Mouse (Mus musculus): ENCODE measurements at regions not wholly inside any gene's neighbourhood (a gene's known extent, or its start where the extent isn't known, plus 50 kb on each side); places are given as distances from the start of the nearest gene placed in this dataset.

DNA sequence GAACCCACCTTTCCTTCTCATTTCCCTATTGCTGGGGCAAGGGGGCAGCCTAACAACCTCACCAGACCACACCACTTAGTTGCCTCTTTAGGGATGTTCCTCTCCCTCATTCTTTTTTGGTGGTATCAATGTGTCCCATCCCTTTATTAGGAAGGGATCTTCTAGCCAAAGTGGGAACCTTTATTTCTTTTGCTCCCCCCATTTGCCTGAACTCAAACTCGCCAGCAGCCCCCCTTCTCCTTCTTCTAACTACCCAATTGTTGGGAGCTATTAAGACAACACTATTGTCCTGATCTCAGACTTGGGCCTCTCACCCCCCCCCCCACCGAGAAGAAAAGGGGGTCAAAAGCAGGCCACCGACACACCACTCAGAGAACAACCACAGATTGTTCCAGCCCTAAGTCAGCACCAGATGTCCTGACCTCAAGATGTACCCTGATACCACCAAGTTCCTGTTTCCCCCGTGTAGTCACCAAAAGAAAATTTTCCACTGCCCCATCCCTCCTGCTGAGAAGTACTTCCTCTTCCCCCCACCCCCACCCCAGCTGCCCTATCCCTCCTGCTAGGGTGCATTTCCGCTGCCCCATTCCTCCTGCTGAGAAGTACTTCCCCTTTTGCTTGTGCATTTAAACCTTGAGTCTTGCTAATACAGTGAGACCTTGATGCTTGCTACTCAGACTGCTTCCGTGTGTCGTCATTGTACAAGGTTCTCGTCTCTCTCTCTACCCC lies 84.4 kb downstream of the Tmem17 start:
- H3K4me1 ChIP-seq (ENCODE audit: insufficient read depth, low read length), result no peaks in the 10 kb centered on the region
- H3K27me3 ChIP-seq (ENCODE audit: insufficient read depth, low read length), result no peaks in the 10 kb centered on the region
- H3K4me3 ChIP-seq (ENCODE audit: low read length), result no peak overlapping the region
- no peaks in the 10 kb centered on the region for H3K36me3 ChIP-seq (ENCODE audit: insufficient read depth, low read length)
- ATAC-seq (ENCODE audit: low FRiP score, low TSS enrichment), result no peak
- no peak overlapping the region for H3K4me2 ChIP-seq (replicated peaks; ENCODE audit: low read depth, low read length)
- H3K9me3 ChIP-seq (ENCODE audit: low read length), result no peaks in the 10 kb centered on the region
- 87% methylated on average over 8 of the region's 8 CpGs for WGBS
- no peak overlapping the region for H3K9ac ChIP-seq (replicated peaks; ENCODE audit: low read length)
- H3K27ac ChIP-seq (ENCODE audit: low read length), result no peak overlapping the region

DNA sequence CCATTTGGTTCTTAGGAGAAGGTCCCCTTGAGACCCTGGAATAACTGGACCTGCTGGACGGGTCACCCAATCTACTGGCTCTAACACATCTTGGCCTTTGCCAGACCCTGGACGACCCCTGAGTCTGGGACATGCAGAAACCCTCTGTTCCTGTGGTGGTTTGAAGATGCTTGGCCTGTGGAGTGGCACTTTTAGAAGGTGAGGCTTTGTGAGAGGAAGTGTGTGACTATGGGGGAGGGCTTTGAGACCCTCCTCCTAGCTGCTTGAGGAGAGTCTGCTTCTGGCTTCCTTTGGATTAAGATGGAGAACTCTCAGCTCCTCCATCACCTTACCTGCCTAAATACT lies 84.9 kb downstream of the Tmem17 start:
- Histone ChIP-seq H3K4me1 (ENCODE audit: insufficient read depth, low read length) (peaks cover under 1% of the 10 kb centered on the region; the same call in 1 of the 2 replicates), H3K4me2 (replicated peaks; ENCODE audit: low read depth, low read length) (no peak overlapping the region), H3K9me3 (ENCODE audit: low read length) (no peaks in the 10 kb centered on the region), H3K27me3 (ENCODE audit: insufficient read depth, low read length) (no peaks in the 10 kb centered on the region), H3K36me3 (ENCODE audit: insufficient read depth, low read length) (no peaks in the 10 kb centered on the region), H3K27ac (ENCODE audit: low read length) (no peak overlapping the region), H3K9ac (replicated peaks; ENCODE audit: low read length) (no peak overlapping the region), H3K4me3 (ENCODE audit: low read length) (no peak overlapping the region)
- WGBS, result 91% methylated on average over 2 of the region's 2 CpGs
- ATAC-seq (ENCODE audit: low FRiP score, low TSS enrichment), result no peak

DNA sequence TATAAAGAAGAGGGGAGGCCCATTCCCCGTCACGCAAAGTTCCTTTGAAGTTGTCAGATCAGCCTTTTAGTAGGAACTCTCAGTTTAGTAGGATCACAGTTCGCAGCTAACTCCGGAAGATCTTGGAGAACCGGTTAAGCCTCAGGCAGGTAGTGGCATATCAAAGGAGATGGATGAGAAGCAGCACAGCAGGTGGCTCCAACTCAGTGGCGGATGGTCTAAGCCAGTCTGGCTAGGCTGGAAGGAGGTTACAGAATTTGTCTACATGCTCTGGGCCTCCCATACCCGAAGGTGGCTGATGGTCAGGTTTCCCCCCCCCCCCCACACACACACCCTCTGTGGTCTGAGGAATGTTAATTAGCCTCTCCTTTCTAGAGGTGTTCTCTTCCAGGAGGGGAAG lies 88.5 kb downstream of the Tmem17 start:
- Histone ChIP-seq H3K4me3 (ENCODE audit: low read length) (no peak overlapping the region), H3K4me2 (replicated peaks; ENCODE audit: low read depth, low read length) (no peak overlapping the region), H3K9me3 (ENCODE audit: low read length) (no peaks in the 10 kb centered on the region), H3K4me1 (ENCODE audit: insufficient read depth, low read length) (peaks cover 4% of the 10 kb centered on the region; the same call in 1 of the 2 replicates), H3K27me3 (ENCODE audit: insufficient read depth, low read length) (no peaks in the 10 kb centered on the region), H3K36me3 (ENCODE audit: insufficient read depth, low read length) (no peaks in the 10 kb centered on the region), H3K9ac (replicated peaks; ENCODE audit: low read length) (no peak overlapping the region), H3K27ac (ENCODE audit: low read length) (no peak overlapping the region)
- ATAC-seq (ENCODE audit: low FRiP score, low TSS enrichment), result no peak
- 62% methylated on average over 7 of the region's 7 CpGs for WGBS

DNA sequence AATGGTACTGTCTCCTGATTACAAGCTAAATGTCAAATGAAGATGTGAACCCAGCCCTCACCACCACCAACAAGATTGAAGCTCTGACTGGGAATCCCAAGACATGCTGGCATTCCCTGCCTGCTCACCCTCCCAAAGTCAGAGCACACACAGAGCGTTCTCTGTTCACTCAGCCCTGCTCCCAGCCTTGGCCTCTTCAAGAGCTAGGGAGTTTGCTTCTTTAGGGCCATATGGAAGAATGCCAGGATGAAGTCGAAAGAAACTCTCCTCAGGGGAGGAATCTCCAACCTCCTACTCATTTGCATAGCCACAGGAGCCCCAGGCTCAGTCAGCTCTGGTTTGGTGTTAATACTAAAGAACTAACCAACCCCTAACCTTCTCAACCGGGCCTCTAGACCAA lies 90.1 kb downstream of the Tmem17 start:
- H3K27me3 ChIP-seq (ENCODE audit: insufficient read depth, low read length), result no peaks in the 10 kb centered on the region
- no peak for ATAC-seq (ENCODE audit: low FRiP score, low TSS enrichment)

DNA sequence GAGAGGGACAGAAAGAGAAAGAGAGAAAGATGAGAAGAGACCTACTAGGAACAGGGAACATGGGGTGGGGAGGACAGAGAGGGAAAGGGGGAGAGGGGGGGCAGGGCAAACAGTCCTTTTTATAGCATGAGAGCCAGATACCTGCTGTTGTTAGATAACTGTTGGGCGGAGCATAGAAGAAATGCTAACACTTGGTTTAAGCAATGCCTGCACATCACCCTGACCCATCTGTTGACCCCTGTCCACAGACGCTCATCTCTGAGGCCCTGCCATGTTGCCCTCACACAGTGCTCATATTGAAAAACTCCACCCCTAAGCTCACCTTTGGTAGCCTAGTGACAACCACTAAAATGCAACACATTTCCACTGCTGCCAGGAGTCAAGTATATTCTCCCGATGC lies 90.7 kb downstream of the Tmem17 start:
- WGBS, result 66% methylated on average over 3 of the region's 3 CpGs
- Histone ChIP-seq H3K9ac (replicated peaks; ENCODE audit: low read length) (no peak overlapping the region), H3K36me3 (ENCODE audit: insufficient read depth, low read length) (no peaks in the 10 kb centered on the region), H3K4me2 (replicated peaks; ENCODE audit: low read depth, low read length) (no peak overlapping the region), H3K4me1 (ENCODE audit: insufficient read depth, low read length) (peaks cover 4% of the 10 kb centered on the region; the same call in 1 of the 2 replicates), H3K27ac (ENCODE audit: low read length) (no peak overlapping the region), H3K9me3 (ENCODE audit: low read length) (no peaks in the 10 kb centered on the region), H3K4me3 (ENCODE audit: low read length) (no peak overlapping the region), H3K27me3 (ENCODE audit: insufficient read depth, low read length) (no peaks in the 10 kb centered on the region)
- ATAC-seq (ENCODE audit: low FRiP score, low TSS enrichment), result no peak

More for the DNA sequence above, 90.1 kb downstream of the Tmem17 start:
- Histone ChIP-seq H3K27ac (ENCODE audit: low read length) (no peak overlapping the region), H3K9ac (replicated peaks; ENCODE audit: low read length) (no peak overlapping the region), H3K4me2 (replicated peaks; ENCODE audit: low read depth, low read length) (no peak overlapping the region), H3K4me1 (ENCODE audit: insufficient read depth, low read length) (peaks cover 4% of the 10 kb centered on the region; the same call in 1 of the 2 replicates), H3K4me3 (ENCODE audit: low read length) (no peak overlapping the region), H3K9me3 (ENCODE audit: low read length) (no peaks in the 10 kb centered on the region), H3K36me3 (ENCODE audit: insufficient read depth, low read length) (no peaks in the 10 kb centered on the region)
- 17% methylated on average over 3 of the region's 3 CpGs for WGBS

DNA sequence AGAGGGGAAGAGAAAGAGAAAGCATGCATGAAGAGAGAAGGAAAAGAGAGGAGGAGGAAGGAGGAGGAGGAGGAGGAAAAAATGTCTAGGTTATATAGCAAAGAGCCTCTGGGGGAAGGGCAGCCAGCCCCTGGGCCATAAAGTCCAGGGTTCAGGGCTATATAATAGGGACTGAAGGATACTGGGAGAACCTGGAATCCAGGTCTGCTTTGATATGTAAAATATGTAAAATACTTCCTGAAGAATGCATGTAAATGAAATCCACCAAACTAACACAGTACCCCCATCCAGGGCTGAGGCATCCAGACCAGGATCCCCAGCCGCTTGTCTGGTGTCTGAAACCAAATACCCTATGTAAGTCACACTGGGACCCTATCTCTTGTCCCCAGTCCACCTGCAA lies 91.5 kb downstream of the Tmem17 start:
- WGBS, result 81% methylated on average over 1 of the region's 1 CpGs
- Histone ChIP-seq H3K4me2 (replicated peaks; ENCODE audit: low read depth, low read length) (no peak overlapping the region), H3K27me3 (ENCODE audit: insufficient read depth, low read length) (no peaks in the 10 kb centered on the region), H3K36me3 (ENCODE audit: insufficient read depth, low read length) (no peaks in the 10 kb centered on the region), H3K9ac (replicated peaks; ENCODE audit: low read length) (no peak overlapping the region), H3K27ac (ENCODE audit: low read length) (no peak overlapping the region), H3K4me1 (ENCODE audit: insufficient read depth, low read length) (peaks cover 4% of the 10 kb centered on the region; the same call in 1 of the 2 replicates), H3K4me3 (ENCODE audit: low read length) (no peak overlapping the region), H3K9me3 (ENCODE audit: low read length) (no peaks in the 10 kb centered on the region)
- no peak for ATAC-seq (ENCODE audit: low FRiP score, low TSS enrichment)

DNA sequence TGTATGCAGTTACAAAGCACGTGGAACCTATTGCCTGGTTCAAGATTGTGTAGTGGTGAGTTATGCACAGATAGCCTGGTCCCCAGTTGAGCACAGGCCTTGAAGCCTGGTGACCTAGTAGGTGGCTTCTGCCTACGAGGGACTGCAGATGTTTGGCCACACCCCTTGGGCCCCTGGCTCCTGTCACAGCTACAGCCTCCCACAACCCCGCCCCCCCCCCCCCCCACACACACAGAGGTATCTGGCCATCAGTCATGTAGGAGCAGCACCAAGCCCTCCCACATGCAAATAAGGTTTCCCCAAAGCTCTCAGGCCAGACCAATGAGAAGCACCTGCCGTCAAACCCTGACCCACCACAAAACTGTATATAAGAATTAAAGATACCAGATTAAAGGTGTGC lies 94.5 kb downstream of the Tmem17 start:
- Histone ChIP-seq H3K9ac (replicated peaks; ENCODE audit: low read length) (no peak overlapping the region), H3K36me3 (ENCODE audit: insufficient read depth, low read length) (no peaks in the 10 kb centered on the region), H3K4me1 (ENCODE audit: insufficient read depth, low read length) (peaks cover 9% of the 10 kb centered on the region; the same call in 1 of the 2 replicates), H3K27me3 (ENCODE audit: insufficient read depth, low read length) (no peaks in the 10 kb centered on the region), H3K4me3 (ENCODE audit: low read length) (no peak overlapping the region), H3K4me2 (replicated peaks; ENCODE audit: low read depth, low read length) (no peak overlapping the region), H3K9me3 (ENCODE audit: low read length) (no peaks in the 10 kb centered on the region), H3K27ac (ENCODE audit: low read length) (no peak overlapping the region)
- ATAC-seq (ENCODE audit: low FRiP score, low TSS enrichment), result no peak
- WGBS, result 53% methylated on average over 4 of the region's 4 CpGs

DNA sequence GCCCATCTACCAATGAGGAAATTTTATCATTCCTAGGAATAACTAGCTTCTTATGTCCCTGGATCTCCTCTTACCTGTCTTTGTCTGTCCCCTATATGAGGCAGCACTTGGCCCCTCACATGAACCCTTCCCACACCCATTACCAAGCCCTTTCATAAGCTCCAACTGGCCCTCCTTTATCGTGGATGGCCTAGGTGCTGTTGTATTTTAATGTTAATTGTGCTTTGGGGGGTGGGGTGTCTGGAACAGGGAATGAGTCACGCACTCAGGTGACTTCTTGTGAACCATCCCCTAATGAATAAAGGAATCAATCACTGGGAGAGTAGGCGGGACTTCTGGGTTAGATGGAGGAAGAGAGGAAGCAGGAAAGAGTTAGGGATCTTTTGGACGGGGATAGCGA lies 95.8 kb downstream of the Tmem17 start:
- H3K9me3 ChIP-seq (ENCODE audit: low read length), result no peaks in the 10 kb centered on the region
- no peaks in the 10 kb centered on the region for H3K36me3 ChIP-seq (ENCODE audit: insufficient read depth, low read length)
- no peak overlapping the region for H3K9ac ChIP-seq (replicated peaks; ENCODE audit: low read length)
- ATAC-seq (ENCODE audit: low FRiP score, low TSS enrichment), result no peak
- H3K27ac ChIP-seq (ENCODE audit: low read length), result no peak overlapping the region
- H3K27me3 ChIP-seq (ENCODE audit: insufficient read depth, low read length), result no peaks in the 10 kb centered on the region
- no peak overlapping the region for H3K4me2 ChIP-seq (replicated peaks; ENCODE audit: low read depth, low read length)
- 80% methylated on average over 5 of the region's 5 CpGs for WGBS
- H3K4me3 ChIP-seq (ENCODE audit: low read length), result no peak overlapping the region
- peaks cover 9% of the 10 kb centered on the region for H3K4me1 ChIP-seq (ENCODE audit: insufficient read depth, low read length)

DNA sequence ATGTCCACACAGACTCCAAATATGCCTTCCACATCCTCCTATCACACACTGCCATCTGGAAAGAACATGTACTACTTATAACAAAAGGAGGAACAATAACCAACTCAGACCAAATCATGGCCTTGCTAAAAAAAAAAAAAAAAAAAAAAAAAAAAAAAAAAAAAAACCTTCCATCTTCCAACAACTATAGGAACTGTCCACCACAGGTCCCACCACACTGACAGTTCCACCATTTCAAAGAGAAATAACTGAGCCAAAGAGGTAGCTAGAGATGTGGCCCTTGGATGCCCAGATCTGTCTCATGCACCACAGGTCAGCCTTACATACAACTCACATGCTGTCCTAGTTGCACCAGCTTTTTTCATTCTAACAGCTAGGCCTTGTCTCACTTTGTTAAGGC lies 97.1 kb downstream of the Tmem17 start:
- Histone ChIP-seq H3K9me3 (ENCODE audit: low read length) (peaks cover 5% of the 10 kb centered on the region; the same call in 1 of the 2 replicates), H3K27me3 (ENCODE audit: insufficient read depth, low read length) (no peaks in the 10 kb centered on the region), H3K4me2 (replicated peaks; ENCODE audit: low read depth, low read length) (no peak overlapping the region), H3K36me3 (ENCODE audit: insufficient read depth, low read length) (no peaks in the 10 kb centered on the region), H3K4me1 (ENCODE audit: insufficient read depth, low read length) (peaks cover 9% of the 10 kb centered on the region), H3K4me3 (ENCODE audit: low read length) (no peak overlapping the region), H3K9ac (replicated peaks; ENCODE audit: low read length) (no peak overlapping the region), H3K27ac (ENCODE audit: low read length) (no peak overlapping the region)
- ATAC-seq (ENCODE audit: low FRiP score, low TSS enrichment), result no peak

DNA sequence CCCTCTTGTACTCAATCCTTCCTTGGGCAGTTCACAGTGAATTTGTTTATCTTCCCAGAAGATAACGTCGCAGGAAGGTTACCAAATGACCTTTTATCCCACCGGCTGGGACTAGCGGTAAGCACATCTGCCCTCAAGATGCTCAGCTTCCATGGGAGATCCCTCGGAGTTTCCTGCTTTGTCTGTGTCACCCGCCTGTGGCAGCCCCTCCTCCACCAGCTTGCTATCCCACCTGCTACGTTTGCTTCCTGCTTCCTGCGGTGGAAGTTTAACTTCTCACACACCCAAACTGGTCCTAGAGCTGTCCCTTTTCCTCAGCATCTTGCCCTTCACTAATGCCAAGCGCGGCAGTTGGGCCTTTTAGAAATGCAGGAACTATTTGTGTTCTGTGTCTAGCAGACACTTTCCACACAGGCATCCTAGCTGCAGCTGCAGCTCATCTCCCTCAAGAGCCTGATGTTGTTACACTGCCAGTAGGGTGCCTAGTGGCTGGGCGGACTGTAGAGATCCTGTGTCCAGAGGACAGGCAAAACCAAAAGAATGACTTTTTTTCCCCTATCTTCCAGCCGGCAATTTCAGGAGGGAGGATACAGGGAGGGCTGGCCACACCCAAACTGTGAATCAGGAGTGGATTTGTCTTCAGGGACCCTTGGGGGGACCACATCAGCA lies 98.7 kb downstream of the Tmem17 start:
- H3K4me3 ChIP-seq (ENCODE audit: low read length), result peak overlapping the region; percentile 3; the same call in 1 of the 2 replicates
- peak overlapping the region; percentile 22 for H3K4me2 ChIP-seq (replicated peaks; ENCODE audit: low read depth, low read length)
- peaks cover 5% of the 10 kb centered on the region; the same call in 1 of the 2 replicates for H3K9me3 ChIP-seq (ENCODE audit: low read length)
- WGBS, result 7% methylated on average over 12 of the region's 12 CpGs
- no peaks in the 10 kb centered on the region for H3K36me3 ChIP-seq (ENCODE audit: insufficient read depth, low read length)
- ATAC-seq (ENCODE audit: low FRiP score, low TSS enrichment), result 0 out of 2 replicates have a peak, but pooled peaks have one; percentile 46
- no peaks in the 10 kb centered on the region for H3K27me3 ChIP-seq (ENCODE audit: insufficient read depth, low read length)
- H3K27ac ChIP-seq (ENCODE audit: low read length), result no peak overlapping the region
- 0 out of 2 replicates have a peak overlapping the region, but pooled peaks have one; percentile 10 for H3K9ac ChIP-seq (replicated peaks; ENCODE audit: low read length)
- H3K4me1 ChIP-seq (ENCODE audit: insufficient read depth, low read length), result peaks cover 9% of the 10 kb centered on the region

All from kidney, embryonic 16.5 days (tissue).